Mouse (Mus musculus): ENCODE results near the gene Acsf3.

Gene Acsf3

GRCm38 (mm10) chr8:122761109-122761508, 14.2 kb upstream of the Acsf3 start:
- ATAC-seq (ENCODE audit: low TSS enrichment): no peak

GRCm38 (mm10) chr8:122762731-122763266, 12.5 kb upstream of the Acsf3 start:
- no peak for ATAC-seq (ENCODE audit: low TSS enrichment)

GRCm38 (mm10) chr8:122763267-122763738, 12.0 kb upstream of the Acsf3 start:
- no peak for ATAC-seq (ENCODE audit: low TSS enrichment)

GRCm38 (mm10) chr8:122764790-122765474, 10.4 kb upstream of the Acsf3 start:
- no peak for ATAC-seq (ENCODE audit: low TSS enrichment)

- no peak for ATAC-seq (ENCODE audit: low TSS enrichment)
Observed at GRCm38 (mm10) chr8:122766189-122766588, 9.1 kb upstream of the Acsf3 start.

- no peak for ATAC-seq (ENCODE audit: low TSS enrichment)
Observed at GRCm38 (mm10) chr8:122766647-122767200, 8.6 kb upstream of the Acsf3 start.

- no peak for ATAC-seq (ENCODE audit: low TSS enrichment)
Observed at GRCm38 (mm10) chr8:122767229-122767628, 8.1 kb upstream of the Acsf3 start.

GRCm38 (mm10) chr8:122769251-122770058, 5.8 kb upstream of the Acsf3 start:
- peak; percentile 79 for ATAC-seq (ENCODE audit: low TSS enrichment)

- no peak for ATAC-seq (ENCODE audit: low TSS enrichment)
Observed at GRCm38 (mm10) chr8:122772431-122773060, 2.7 kb upstream of the Acsf3 start.

GRCm38 (mm10) chr8:122777701-122778100, 2.4 kb downstream of the Acsf3 start:
- no peak for ATAC-seq (ENCODE audit: low TSS enrichment)

GRCm38 (mm10) chr8:122778703-122779239, 3.5 kb downstream of the Acsf3 start:
- no peak for ATAC-seq (ENCODE audit: low TSS enrichment)

- no peak for ATAC-seq (ENCODE audit: low TSS enrichment)
Observed at GRCm38 (mm10) chr8:122779255-122779654, 4.0 kb downstream of the Acsf3 start.

GRCm38 (mm10) chr8:122784756-122785155, 9.5 kb downstream of the Acsf3 start:
- no peak for ATAC-seq (ENCODE audit: low TSS enrichment)

- no peak for ATAC-seq (ENCODE audit: low TSS enrichment)
Observed at GRCm38 (mm10) chr8:122789796-122790195, 14.5 kb downstream of the Acsf3 start.

GRCm38 (mm10) chr8:122793375-122794174, 18.3 kb downstream of the Acsf3 start:
- no peak; the same call in 1 of the 2 replicates for ATAC-seq (ENCODE audit: low TSS enrichment)

GRCm38 (mm10) chr8:122794175-122794454, 18.8 kb downstream of the Acsf3 start:
- ATAC-seq (ENCODE audit: low TSS enrichment): no peak; the same call in 1 of the 2 replicates

GRCm38 (mm10) chr8:122803906-122804761, 28.8 kb downstream of the Acsf3 start:
- ATAC-seq (ENCODE audit: low TSS enrichment): no peak

GRCm38 (mm10) chr8:122805349-122805748, 30.1 kb downstream of the Acsf3 start:
- ATAC-seq (ENCODE audit: low TSS enrichment): peak; percentile 16; the same call in 1 of the 2 replicates

- ATAC-seq (ENCODE audit: low TSS enrichment): no peak
Observed at GRCm38 (mm10) chr8:122806956-122807538, 31.8 kb downstream of the Acsf3 start.

GRCm38 (mm10) chr8:122807907-122808306, 32.6 kb downstream of the Acsf3 start:
- no peak for ATAC-seq (ENCODE audit: low TSS enrichment)

Data from frontal cortex, adult (tissue).